Mouse (Mus musculus) C2C12 (cell line): ENCODE measurements at regions not wholly inside any gene's neighbourhood (a gene's known extent, or its start where the extent isn't known, plus 50 kb on each side); places are given as distances from the start of the nearest gene placed in this dataset.

ENCODE experiments used
- CTCF ChIP-seq: IDR thresholded peaks from one replicate; pipeline ENCODE4 v1.5.1; 2011; ENCODE audit not compliant: control insufficient read depth, insufficient read depth, insufficient read length
- MAX ChIP-seq: IDR thresholded peaks from one replicate; pipeline ENCODE4 v1.6.1; 2011; ENCODE audit warnings: mild to moderate bottlenecking, control low read depth
- MYOG ChIP-seq: IDR thresholded peaks from one replicate; pipeline ENCODE4 v1.6.1; 2011; ENCODE audit not compliant: control insufficient read depth, insufficient read length; ENCODE audit errors: extremely low read depth

DNA sequence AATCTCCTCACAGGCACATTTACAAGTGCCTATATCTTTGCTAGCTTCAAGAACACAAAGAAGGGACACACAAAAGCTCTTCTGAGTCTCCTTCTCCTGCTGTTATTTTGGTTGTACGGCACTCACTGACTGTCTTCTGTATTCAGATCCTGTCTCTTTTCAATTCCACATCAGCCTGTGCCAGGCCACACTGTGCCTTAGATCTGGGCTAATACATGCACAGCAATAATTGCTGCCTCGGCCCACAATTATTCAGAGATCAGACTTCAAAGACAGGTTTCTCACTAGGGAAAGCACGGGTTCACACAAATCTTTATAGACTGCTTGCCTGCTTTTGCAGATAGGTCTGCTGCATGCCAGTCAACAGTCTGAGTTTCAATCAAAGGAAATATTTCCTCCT is 617.8 kb downstream of the Ipo11 start:
- no peak for TF ChIP-seq CTCF
- no peak for TF ChIP-seq MYOG
- no peak for TF ChIP-seq MAX
